Mouse (Mus musculus): ENCODE measurements around the gene Golga5.

Golga5 gene

DNA sequence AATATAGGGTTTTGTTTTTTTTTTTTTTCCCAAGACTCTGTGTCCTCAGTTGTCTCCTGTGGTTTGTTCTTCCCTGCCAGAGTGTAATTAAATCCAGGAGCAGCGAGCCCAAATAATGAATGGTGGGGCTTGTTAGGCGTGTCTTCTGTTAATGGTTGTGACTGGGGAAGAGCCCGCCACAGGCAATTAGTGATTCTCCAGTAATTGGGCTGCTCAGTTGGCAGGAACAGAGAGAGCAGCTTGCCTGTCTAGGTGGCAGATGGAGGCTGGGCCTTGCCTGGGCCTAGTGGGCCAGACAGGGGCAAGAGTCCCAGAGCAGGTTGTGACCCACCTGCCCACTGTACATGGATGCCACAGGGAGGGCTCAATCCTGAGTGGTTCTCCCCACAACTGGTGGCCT is 42.4 kb downstream of the Golga5 start:
- DNase-seq (ENCODE audit: low read depth, low spot score): peak; percentile 49

DNA sequence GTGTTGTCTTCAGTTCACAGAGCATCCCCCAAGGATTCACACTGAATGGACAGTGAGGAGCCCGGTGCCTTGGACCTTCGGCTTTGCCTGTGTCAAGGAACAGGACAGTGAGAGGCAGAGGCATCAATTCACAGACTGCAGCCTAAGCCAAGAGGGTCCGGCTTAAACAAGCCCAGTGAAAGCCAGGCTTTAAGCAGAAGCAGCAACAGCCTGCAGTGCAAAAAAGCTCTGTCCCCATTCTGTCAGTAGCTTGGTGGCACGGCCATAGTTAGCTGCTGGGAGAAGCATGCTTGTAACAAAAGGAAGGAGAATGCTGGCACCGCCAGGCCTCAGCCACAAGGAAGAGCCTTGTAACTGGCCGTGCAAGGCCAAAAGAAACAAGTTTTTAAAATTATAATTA is 45.2 kb downstream of the Golga5 start:
- DNase-seq (ENCODE audit: low read depth, low spot score): no peak

DNA sequence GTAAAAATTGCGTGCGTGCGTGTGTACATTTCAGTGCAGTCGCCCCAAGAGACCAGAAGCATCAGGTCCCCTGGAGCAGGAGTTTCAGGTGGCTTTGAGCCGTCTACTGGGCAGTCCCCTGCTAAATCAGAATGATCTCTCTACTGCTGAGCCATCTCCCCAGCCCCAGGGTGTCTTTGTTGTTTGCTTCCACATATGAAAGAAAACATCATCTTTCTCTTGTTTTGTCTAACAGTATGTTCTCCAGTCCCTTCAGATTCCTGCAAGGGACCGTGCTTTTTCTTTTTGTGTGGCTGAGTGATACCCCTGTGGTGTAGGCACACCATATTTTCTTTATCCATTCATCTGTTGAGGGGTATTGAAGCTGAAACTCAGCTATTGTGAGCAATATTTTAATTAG is 45.8 kb downstream of the Golga5 start:
- DNase-seq (ENCODE audit: low read depth, low spot score): no peak

DNA sequence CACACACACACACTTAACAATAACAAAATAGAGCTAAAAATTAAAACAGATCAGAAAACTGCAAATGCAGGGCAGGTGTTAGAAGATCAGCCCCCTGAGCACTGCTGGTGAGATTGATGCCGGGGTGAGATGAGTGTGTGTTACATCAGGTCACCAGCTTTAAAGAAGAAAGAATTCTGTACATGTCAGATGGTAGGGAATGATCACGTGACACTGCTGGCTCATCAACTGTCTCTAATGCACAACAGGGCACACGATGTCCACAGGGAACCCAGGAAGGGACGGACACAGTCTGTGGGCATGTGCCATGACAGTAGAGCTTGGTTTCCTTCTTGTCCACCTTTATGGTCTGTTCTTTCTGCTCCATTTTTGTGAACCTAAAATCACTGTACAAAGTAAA is 47.2 kb downstream of the Golga5 start:
- no peak for DNase-seq (ENCODE audit: low read depth, low spot score)

DNA sequence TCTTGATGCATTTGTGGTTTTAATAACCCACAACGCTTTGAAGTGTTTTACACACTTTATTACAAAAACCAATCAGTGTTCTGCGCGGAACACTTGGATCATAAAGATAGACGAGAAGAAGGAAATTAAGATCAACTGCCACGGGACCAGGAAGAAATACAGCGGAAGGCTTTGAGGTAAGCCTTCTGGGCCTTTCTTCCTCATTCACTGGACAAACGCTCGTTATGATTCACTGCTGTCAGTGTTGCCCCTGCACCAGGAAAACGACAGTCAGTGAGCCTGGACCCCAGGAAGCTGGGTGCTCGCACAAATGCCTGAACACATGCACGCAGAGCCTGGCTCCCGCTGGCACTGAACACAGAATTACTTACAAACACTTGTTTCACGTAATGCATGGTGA is 48.7 kb downstream of the Golga5 start:
- DNase-seq (ENCODE audit: low read depth, low spot score): no peak

DNA sequence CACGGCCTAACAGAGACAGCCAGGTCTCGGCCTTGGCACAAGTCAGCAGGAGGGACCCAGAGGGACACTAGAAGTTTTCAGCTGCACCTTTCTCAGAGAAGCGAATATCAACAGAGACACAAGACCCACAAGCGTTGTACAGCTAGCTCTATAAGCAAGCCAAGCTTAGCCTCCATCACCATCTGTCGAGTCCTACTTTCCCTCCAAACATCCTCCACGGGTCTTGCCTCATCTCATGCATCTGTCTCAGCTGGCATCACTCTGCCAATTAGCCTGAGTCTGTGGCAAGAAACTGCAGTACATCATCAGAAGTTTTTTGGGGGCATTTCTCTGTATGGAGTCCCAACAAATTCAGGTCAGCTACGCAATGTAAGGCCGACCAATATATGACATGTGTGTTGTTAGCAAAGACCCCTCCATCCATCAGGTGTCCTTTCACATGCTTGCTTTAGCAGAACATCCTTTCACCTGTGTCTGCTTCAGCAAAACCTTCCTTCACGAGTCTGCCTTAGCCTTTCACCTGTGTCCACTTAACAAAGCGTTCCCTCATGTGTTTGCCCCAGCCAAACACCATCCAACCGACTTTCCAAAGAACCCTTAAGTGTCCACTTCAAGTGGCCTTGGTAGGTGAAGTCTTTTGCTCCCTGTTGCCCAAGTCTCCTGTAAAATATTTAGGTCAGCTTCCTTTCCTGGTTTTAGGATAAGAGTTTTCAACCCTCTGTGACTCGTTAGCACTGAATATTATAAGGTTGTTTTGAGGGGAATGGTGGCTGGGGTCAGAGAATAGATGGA is 51.2 kb downstream of the Golga5 start:
- DNase-seq (ENCODE audit: low read depth, low spot score): no peak

DNA sequence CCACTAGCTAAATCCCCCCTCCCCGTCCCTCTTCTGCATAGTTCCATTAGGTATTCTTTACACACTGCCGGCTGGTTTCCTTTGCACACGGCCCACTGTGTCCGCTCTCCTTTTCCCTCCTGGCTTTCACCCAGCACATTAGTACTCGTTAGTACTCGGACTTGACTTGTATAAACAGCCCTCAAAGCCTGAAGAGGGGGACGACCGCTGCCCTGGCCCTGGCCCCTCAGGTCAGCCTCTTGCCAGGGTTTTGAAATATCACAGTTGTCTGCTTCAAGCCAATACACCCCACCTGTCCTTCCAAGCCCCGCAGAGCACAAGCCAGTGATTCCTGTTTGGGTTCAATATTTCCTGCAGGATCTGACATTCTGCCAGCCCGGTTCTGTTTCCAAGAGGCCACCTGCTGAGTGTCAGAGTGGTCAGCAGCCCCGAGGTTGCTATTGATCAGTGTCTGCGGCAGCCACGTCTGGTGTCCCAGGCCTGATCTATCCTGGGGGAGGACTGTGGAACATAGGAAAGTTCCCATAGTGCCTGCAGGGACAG is 52.9 kb downstream of the Golga5 start:
- DNase-seq (ENCODE audit: low read depth, low spot score): no peak

DNA sequence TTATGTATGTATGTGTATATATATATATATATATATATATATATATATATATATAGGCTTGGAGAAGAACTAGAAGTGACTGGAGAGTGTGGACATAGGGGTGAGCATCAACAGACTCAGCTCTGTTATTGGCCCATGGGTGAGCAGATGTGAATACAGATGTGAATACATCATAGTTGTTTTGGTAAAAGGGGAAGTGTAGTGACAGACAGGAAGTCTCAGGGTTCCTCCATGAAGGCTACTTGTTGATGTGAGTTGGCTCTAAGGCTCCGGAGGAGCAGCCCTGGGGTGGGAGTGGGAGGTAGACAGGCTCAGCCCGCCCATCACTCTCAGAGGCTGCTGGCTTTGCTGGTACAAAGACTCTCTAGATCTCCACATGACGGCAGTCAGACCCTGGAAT is 55.3 kb downstream of the Golga5 start:
- no peak for DNase-seq (ENCODE audit: low read depth, low spot score)

DNA sequence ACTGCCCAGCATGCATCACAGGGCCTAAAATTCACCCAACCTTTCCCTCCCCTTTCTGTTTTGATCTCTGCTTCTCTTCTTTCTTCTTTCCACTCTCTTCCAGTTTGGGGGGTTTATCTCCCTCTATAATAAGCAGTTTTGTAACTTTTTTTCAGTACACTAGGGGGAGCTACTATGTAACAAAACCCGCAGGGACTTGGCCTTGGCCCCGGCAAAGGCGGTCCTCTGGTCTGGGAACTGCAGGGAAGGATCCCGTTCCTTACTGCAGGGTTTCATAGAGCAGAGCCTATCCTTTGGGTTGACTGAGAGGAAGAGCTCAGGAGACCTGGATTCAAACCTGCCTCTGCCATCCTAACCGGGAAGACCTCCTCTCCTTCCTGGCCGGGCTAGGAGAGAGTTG is 55.8 kb downstream of the Golga5 start:
- no peak for DNase-seq (ENCODE audit: low read depth, low spot score)

DNA sequence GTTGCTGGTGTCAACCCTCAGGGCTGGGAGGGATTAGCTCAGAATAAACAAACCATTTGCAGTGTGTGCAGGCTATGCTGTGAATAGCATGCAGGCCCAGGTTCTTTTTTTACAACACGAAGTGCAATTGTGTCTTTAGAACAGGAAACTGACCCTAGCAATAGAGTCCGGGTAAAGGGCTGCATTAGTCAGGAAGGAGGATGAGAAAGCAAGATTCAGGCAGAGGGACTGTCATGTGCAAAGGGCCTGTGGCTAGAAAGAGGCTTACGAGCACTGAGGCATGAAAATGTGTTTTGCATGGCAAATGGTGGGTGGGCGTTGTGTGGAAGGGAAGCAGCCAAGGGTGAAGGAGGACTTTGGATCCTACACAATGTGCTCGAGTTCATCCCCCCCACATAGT is 59.1 kb downstream of the Golga5 start:
- no peak for DNase-seq (ENCODE audit: low read depth, low spot score)

DNA sequence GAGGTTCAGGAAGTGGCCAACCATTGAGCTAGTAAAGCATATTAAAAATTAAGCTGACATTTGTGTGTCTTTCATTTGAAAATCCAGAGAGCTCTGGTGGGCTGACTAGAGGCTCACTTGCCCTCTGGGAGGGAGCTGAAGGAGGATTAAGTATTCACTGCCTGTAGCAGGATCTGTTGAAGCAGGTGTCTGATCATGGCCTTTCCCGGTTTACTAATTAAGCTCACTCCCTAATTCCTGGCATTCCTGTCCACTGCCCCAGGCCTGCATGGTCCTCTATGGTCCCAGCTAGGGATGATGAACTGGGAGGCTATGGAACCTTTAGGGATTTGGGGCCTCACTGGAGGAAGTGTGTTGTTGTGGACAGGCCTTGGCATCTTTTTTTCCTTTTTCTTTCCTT is 66.9 kb downstream of the Golga5 start:
- no peak for DNase-seq (ENCODE audit: low read depth, low spot score)

DNA sequence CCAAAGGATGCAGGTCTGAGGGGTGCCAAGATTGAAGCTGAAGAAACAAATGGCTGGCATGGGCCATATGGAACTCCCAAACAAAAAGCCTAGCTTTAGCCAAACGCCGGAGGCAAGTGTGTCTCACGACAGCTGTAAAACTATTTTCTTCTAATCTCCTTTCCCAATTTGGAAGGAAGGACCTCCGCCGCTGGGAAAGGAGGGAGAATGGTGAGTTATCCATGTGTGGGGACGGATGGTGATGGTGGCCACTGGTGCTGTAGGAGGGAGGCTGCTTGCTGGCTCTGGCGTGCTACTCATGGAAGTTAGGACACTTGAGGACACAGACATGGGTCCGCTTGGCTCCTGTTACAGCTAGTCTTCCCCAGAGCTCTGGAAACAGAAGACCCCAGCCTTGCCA is 71.3 kb downstream of the Golga5 start:
- DNase-seq (ENCODE audit: low read depth, low spot score): no peak

DNA sequence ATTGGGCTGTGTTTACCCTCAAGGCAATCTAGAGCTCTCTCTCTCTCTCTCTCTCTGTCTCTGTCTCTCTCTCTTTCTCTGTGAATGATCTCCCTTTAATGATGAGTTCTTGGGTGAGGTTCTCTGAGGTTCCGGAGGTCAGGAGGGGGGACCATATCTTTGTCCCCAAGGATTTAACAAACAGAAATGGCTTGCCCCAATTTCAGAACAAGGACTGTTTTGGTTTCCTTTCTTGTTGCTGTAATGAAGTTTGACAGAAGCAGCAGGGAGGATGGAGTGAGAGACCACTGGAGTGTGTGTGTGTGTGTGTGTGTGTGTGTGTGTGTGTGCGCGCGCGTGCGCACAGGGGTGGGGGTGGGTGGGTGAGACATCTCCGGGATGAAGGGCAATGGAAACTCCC is 72.2 kb downstream of the Golga5 start:
- DNase-seq (ENCODE audit: low read depth, low spot score): no peak

DNA sequence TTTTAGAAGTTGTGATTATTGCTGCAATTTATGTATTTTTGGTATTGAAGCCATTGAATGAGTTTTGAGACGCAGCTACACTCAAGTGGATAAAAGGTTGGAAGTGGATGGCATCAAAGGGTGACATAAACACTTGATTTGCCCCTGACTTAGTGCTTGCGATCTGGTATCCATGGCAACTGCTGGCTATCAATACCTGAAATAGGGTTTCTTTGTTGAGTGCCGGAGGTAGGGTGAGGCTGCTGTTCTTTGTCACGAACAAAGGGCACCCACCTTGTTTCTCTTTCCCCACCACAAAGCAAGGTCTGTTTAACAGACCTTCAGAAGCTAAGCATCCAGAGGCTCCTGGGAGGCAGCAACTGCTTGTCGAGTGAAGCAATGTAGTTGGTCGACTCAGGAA is 76.2 kb downstream of the Golga5 start:
- no peak for DNase-seq (ENCODE audit: low read depth, low spot score)
